Mouse (Mus musculus) midbrain, embryonic 11.5 days (tissue): ENCODE results near the gene Dscam. TPM values are rescaled to one million over a fixed set of nuclear protein-coding genes. Genes with fewer than 3 reads are reported as not detected.
A peak's percentile ranks its signal among the peaks of the same experiment; 100 is the strongest.

Experiments used
- ATAC-seq: fragments of 200-750 bp; cut with Nextera tagmentation; 2 replicates; pipeline ENCODE4 v1.8.0; 2017; ENCODE audit warnings: moderate TSS enrichment, moderate library complexity; ENCODE audit not compliant: low FRiP score
- DNase-seq: peaks from one replicate; pipeline ENCODE4 v3.0.0; 2015; ENCODE audit warnings: low spot score; ENCODE audit errors: missing footprints
- H3K27ac ChIP-seq: fragments of 300-500 bp; sonication (generic); 2 replicates; pipeline ENCODE4 v1.5.1; 2014; ENCODE audit warnings: low read depth, low read length
- H3K27me3 ChIP-seq: fragments of 300-500 bp; sonication (generic); 2 replicates; pipeline ENCODE4 v1.6.1; 2014; ENCODE audit warnings: mild to moderate bottlenecking, low read length, moderate library complexity, mixed read lengths; ENCODE audit not compliant: control insufficient read depth, insufficient read depth
- H3K36me3 ChIP-seq: fragments of 300-500 bp; sonication (generic); 2 replicates; pipeline ENCODE4 v1.6.1; 2014; ENCODE audit warnings: mild to moderate bottlenecking, low read length, moderate library complexity, mixed read lengths; ENCODE audit not compliant: control insufficient read depth, insufficient read depth
- H3K4me1 ChIP-seq: fragments of 300-500 bp; sonication (generic); 2 replicates; pipeline ENCODE4 v1.6.1; 2014; ENCODE audit warnings: low read length; ENCODE audit not compliant: control insufficient read depth, insufficient read depth
- H3K4me2 ChIP-seq: fragments of 300-500 bp; sonication (generic); 2 replicates; pipeline ENCODE4 v1.6.1; 2014; ENCODE audit warnings: mild to moderate bottlenecking, moderate library complexity
- H3K4me3 ChIP-seq: fragments of 300-500 bp; sonication (generic); 2 replicates; pipeline ENCODE4 v1.5.1; 2014; ENCODE audit warnings: low read depth, low read length
- H3K9ac ChIP-seq: fragments of 300-500 bp; sonication (generic); 2 replicates; pipeline ENCODE4 v1.6.1; 2014; ENCODE audit warnings: low read length
- H3K9me3 ChIP-seq: fragments of 300-500 bp; sonication (generic); 2 replicates; pipeline ENCODE4 v1.6.1; 2016; ENCODE audit warnings: low read length; ENCODE audit not compliant: control insufficient read depth
- WGBS: fragments of 180-500 bp; shearing (Covaris S2); extraction: QIAGEN DNeasy Blood & Tissue Kit; methylation state at CpG from one replicate; pipeline ENCODE4 v1.1.7; 2014; 5-methylcytosine and 5-hydroxymethylcytosine counted together
- polyA plus RNA-seq: library from polyadenylated mRNA; unstranded; fragments of >200 nt; fragmentation: Nextera tagmentation; extraction: Ambion mirVana; gene quantifications from 2 replicates; pipeline ENCODE4 v1.2.1, GENCODE M21; 2014

The Dscam gene
- polyA plus RNA-seq, 1 experiment from 2014 or later = 2.9 TPM

- H3K27ac ChIP-seq = no peak overlapping the region
- no peaks in the 10 kb centered on the region for H3K9me3 ChIP-seq
- no peak overlapping the region for H3K9ac ChIP-seq
- DNase-seq (no peak), ATAC-seq (no peak)
- no peak overlapping the region for H3K4me2 ChIP-seq
- 92% methylated on average over 11 of the region's 11 CpGs for WGBS
- H3K4me1 ChIP-seq = no peaks in the 10 kb centered on the region
- H3K36me3 ChIP-seq = no peaks in the 10 kb centered on the region
- H3K27me3 ChIP-seq = no peaks in the 10 kb centered on the region
- H3K4me3 ChIP-seq = no peak overlapping the region
Observed at GRCm38 (mm10) chr16:96600791-96601190, 569.8 kb downstream of the Dscam start.

GRCm38 (mm10) chr16:96599401-96600060 lies 571.0 kb downstream of the Dscam start:
- Histone ChIP-seq H3K9me3 (no peaks in the 10 kb centered on the region), H3K4me1 (no peaks in the 10 kb centered on the region), H3K27me3 (no peaks in the 10 kb centered on the region), H3K36me3 (no peaks in the 10 kb centered on the region), H3K4me3 (no peak overlapping the region), H3K9ac (no peak overlapping the region), H3K4me2 (no peak overlapping the region), H3K27ac (no peak overlapping the region)
- ATAC-seq (no peak), DNase-seq (no peak)
- 88% methylated on average over 3 of the region's 3 CpGs for WGBS

- H3K9me3 ChIP-seq = no peaks in the 10 kb centered on the region
- H3K9ac ChIP-seq = no peak overlapping the region
- no peaks in the 10 kb centered on the region for H3K36me3 ChIP-seq
- no peak overlapping the region for H3K4me3 ChIP-seq
- H3K27me3 ChIP-seq = no peaks in the 10 kb centered on the region
- 88% methylated on average over 5 of the region's 5 CpGs for WGBS
- no peak for ATAC-seq
- no peak for DNase-seq
- H3K27ac ChIP-seq = no peak overlapping the region
- H3K4me2 ChIP-seq = no peak overlapping the region
- no peaks in the 10 kb centered on the region for H3K4me1 ChIP-seq
Observed at GRCm38 (mm10) chr16:96575841-96576240, 594.7 kb downstream of the Dscam start.

- Histone ChIP-seq H3K27me3 (no peaks in the 10 kb centered on the region), H3K4me3 (no peak overlapping the region), H3K4me2 (no peak overlapping the region), H3K36me3 (no peaks in the 10 kb centered on the region), H3K9me3 (no peaks in the 10 kb centered on the region), H3K4me1 (no peaks in the 10 kb centered on the region), H3K27ac (no peak overlapping the region), H3K9ac (no peak overlapping the region)
- DNase-seq (peak; percentile 35), ATAC-seq (no peak)
- WGBS = 74% methylated on average over 3 of the region's 3 CpGs
Observed at GRCm38 (mm10) chr16:96567428-96567827, 603.1 kb downstream of the Dscam start.

GRCm38 (mm10) chr16:96563350-96564257 lies 606.9 kb downstream of the Dscam start:
- no peak overlapping the region for H3K4me3 ChIP-seq
- no peak overlapping the region for H3K4me2 ChIP-seq
- WGBS = 75% methylated on average over 8 of the region's 8 CpGs
- H3K9me3 ChIP-seq = no peaks in the 10 kb centered on the region
- H3K4me1 ChIP-seq = no peaks in the 10 kb centered on the region
- ATAC-seq (no peak), DNase-seq (peak; percentile 59)
- no peak overlapping the region for H3K9ac ChIP-seq
- no peaks in the 10 kb centered on the region for H3K27me3 ChIP-seq
- no peaks in the 10 kb centered on the region for H3K36me3 ChIP-seq
- no peak overlapping the region for H3K27ac ChIP-seq

- Histone ChIP-seq H3K27ac (no peak overlapping the region), H3K4me3 (no peak overlapping the region), H3K27me3 (no peaks in the 10 kb centered on the region), H3K9ac (no peak overlapping the region), H3K9me3 (no peaks in the 10 kb centered on the region), H3K4me2 (no peak overlapping the region), H3K4me1 (no peaks in the 10 kb centered on the region), H3K36me3 (no peaks in the 10 kb centered on the region)
- ATAC-seq (no peak), DNase-seq (peak; percentile 8)
Observed at GRCm38 (mm10) chr16:96559796-96560195, 610.8 kb downstream of the Dscam start.

GRCm38 (mm10) chr16:96558341-96558740 lies 612.2 kb downstream of the Dscam start:
- no peak overlapping the region for H3K4me3 ChIP-seq
- H3K9me3 ChIP-seq = no peaks in the 10 kb centered on the region
- 88% methylated on average over 1 of the region's 1 CpGs for WGBS
- no peak for ATAC-seq
- H3K27me3 ChIP-seq = no peaks in the 10 kb centered on the region
- no peak overlapping the region for H3K27ac ChIP-seq
- DNase-seq = peak; percentile 66
- no peak overlapping the region for H3K9ac ChIP-seq
- no peaks in the 10 kb centered on the region for H3K36me3 ChIP-seq
- no peak overlapping the region for H3K4me2 ChIP-seq
- no peaks in the 10 kb centered on the region for H3K4me1 ChIP-seq

GRCm38 (mm10) chr16:96556621-96557020 lies 613.9 kb downstream of the Dscam start:
- Histone ChIP-seq H3K27me3 (no peaks in the 10 kb centered on the region), H3K36me3 (no peaks in the 10 kb centered on the region), H3K27ac (no peak overlapping the region), H3K4me2 (no peak overlapping the region), H3K9ac (no peak overlapping the region), H3K4me3 (no peak overlapping the region), H3K4me1 (no peaks in the 10 kb centered on the region), H3K9me3 (no peaks in the 10 kb centered on the region)
- peak; percentile 28 for DNase-seq
- no peak for ATAC-seq
- WGBS = 74% methylated on average over 3 of the region's 3 CpGs

GRCm38 (mm10) chr16:96555412-96555811 lies 615.1 kb downstream of the Dscam start:
- H3K4me1 ChIP-seq = no peaks in the 10 kb centered on the region
- no peaks in the 10 kb centered on the region for H3K27me3 ChIP-seq
- no peaks in the 10 kb centered on the region for H3K9me3 ChIP-seq
- no peaks in the 10 kb centered on the region for H3K36me3 ChIP-seq
- no peak overlapping the region for H3K4me2 ChIP-seq
- no peak overlapping the region for H3K4me3 ChIP-seq
- DNase-seq = no peak
- no peak for ATAC-seq
- no peak overlapping the region for H3K9ac ChIP-seq
- H3K27ac ChIP-seq = no peak overlapping the region
- WGBS = 72% methylated on average over 4 of the region's 4 CpGs
